Mouse (Mus musculus) heart, postnatal 0 days (tissue): Measurements from ENCODE around the gene Scn5a.

Source experiments
- CTCF ChIP-seq: IDR thresholded peaks from 2 replicates; pipeline ENCODE4 v1.5.1; 2016; ENCODE audit warnings: antibody characterized with exemption, control low read depth, low read depth
- EP300 ChIP-seq: IDR thresholded peaks from 2 replicates; pipeline ENCODE4 v1.6.1; 2016; ENCODE audit warnings: antibody characterized with exemption, low read depth

DNA sequence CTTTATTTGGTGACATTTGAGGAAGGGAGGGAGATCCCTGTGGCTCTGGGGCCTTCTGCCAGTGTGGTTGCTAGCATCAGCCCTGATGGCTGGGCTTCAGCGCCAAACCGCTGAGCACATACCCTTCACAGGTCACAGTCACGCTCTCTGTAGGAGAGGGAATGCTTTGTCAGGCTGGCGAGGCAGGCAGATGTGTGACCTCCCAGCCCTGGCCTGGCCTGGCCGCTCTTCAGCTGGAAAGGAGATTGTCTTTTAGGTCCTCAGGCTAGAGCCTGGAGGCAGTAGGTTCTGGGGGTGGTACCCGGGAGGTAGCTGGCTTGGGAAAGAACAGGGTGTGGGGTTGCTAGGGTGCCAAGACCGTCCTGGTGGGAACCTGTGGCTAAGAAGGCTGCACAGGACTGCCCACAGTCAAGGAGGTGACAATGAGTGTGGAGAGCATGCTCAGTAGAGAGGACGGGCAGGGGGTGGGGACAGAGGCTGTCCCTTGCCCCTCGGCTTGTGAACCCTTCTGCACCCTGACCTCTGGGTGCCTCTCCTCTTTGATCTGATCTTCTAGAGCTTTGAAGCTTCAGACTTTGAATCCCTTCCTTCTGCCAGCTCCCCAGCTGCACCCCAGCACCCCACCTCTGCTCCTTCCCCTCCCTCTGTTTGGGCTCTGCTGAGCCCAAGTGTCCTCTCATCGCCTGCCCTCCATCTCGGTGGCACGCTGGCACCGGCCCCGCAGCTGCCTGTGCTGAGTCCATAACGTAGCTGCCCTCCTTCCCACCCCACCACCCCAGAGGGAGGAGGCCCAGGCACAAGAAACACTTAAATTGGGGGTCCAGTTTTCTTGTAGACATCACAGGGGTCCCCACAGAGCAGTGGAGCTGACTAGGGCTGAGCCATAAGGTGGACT is 103.9 kb downstream of the Scn5a start:
- TF ChIP-seq CTCF (no peak), EP300 (no peak)
